Mouse (Mus musculus) intestine, postnatal 0 days (tissue): ENCODE measurements around the gene Pgghg. TPM values are rescaled to one million over a fixed set of nuclear protein-coding genes. Genes with fewer than 3 reads are reported as not detected.

ENCODE experiments used
- ATAC-seq: fragments of 200-750 bp; cut with Nextera tagmentation; 2 replicates; pipeline ENCODE4 v1.8.0; 2017; ENCODE audit warnings: mild to moderate bottlenecking, moderate TSS enrichment, moderate library complexity
- H3K27ac ChIP-seq: fragments of 300-500 bp; sonication (generic); 2 replicates; pipeline ENCODE4 v1.5.1; 2014; ENCODE audit warnings: mild to moderate bottlenecking, low read depth, low read length, moderate library complexity
- H3K27me3 ChIP-seq: fragments of 300-500 bp; sonication (generic); replicated peaks from 2 replicates; pipeline ENCODE4 v1.6.1; 2014; ENCODE audit warnings: low read length, mixed read lengths; ENCODE audit not compliant: control insufficient read depth, insufficient read depth
- H3K36me3 ChIP-seq: fragments of 300-500 bp; sonication (generic); 2 replicates; pipeline ENCODE4 v1.6.1; 2014; ENCODE audit warnings: mild to moderate bottlenecking, moderate library complexity; ENCODE audit not compliant: control insufficient read depth, insufficient read depth
- H3K4me1 ChIP-seq: fragments of 300-500 bp; sonication (generic); replicated peaks from 2 replicates; pipeline ENCODE4 v1.6.1; 2014; ENCODE audit warnings: antibody characterized with exemption, low read length, mixed read lengths; ENCODE audit not compliant: control insufficient read depth, insufficient read depth
- H3K4me2 ChIP-seq: fragments of 300-500 bp; sonication (generic); replicated peaks from 2 replicates; pipeline ENCODE4 v1.6.1; 2014; ENCODE audit warnings: low read depth, mild to moderate bottlenecking, moderate library complexity
- H3K4me3 ChIP-seq: fragments of 300-500 bp; sonication (generic); 2 replicates; pipeline ENCODE4 v1.5.1; 2014; ENCODE audit warnings: low read depth, low read length
- H3K9ac ChIP-seq: fragments of 300-500 bp; sonication (generic); 2 replicates; pipeline ENCODE4 v1.6.1; 2014; ENCODE audit warnings: mild to moderate bottlenecking, low read depth, low read length
- H3K9me3 ChIP-seq: fragments of 300-500 bp; sonication (generic); 2 replicates; pipeline ENCODE4 v1.6.1; 2016; ENCODE audit warnings: mixed run types; ENCODE audit not compliant: control insufficient read depth
- CTCF ChIP-seq: sonication (generic); IDR thresholded peaks from 2 replicates; pipeline ENCODE4 v1.5.1; 2016; ENCODE audit warnings: low read depth, mild to moderate bottlenecking, control low read depth, antibody characterized with exemption, moderate library complexity
- WGBS: fragments of 180-500 bp; shearing (Covaris S2); extraction: QIAGEN DNeasy Blood & Tissue Kit; methylation state at CpG from one replicate; pipeline ENCODE4 v1.1.7; 2014; 5-methylcytosine and 5-hydroxymethylcytosine counted together
- polyA plus RNA-seq: library from polyadenylated mRNA; unstranded; fragments of >200 nt; fragmentation: Nextera tagmentation; extraction: Ambion mirVana; gene quantifications from 2 replicates; pipeline ENCODE4 v1.2.1, GENCODE M21; 2015

Pgghg gene
- polyA plus RNA-seq = 18.9 and 19.4 TPM in 2 replicates

- no peaks in the 10 kb centered on the region for H3K9me3 ChIP-seq
- peaks cover 6% of the 10 kb centered on the region for H3K4me1 ChIP-seq
- peak within 1 kb of the TSS; percentile 78 for H3K27ac ChIP-seq
- WGBS = 2% methylated on average over 33 of the region's 33 CpGs
- H3K27me3 ChIP-seq = no peaks in the 10 kb centered on the region
- H3K4me2 ChIP-seq = peak within 1 kb of the TSS; percentile 72
- peak within 1 kb of the TSS; percentile 52 for H3K9ac ChIP-seq
- peaks cover 19% of the 10 kb centered on the region for H3K36me3 ChIP-seq
- peak within 1 kb of the TSS; percentile 47 for H3K4me3 ChIP-seq
- ATAC-seq = peak; percentile 79
- peak; percentile 96 for TF ChIP-seq CTCF
Measured at GRCm38 (mm10) chr7:140941222-140942051, at the start of gene Pgghg. TSS of gene Pgghg (plus strand) at chr7:140941391.

GRCm38 (mm10) chr7:140894031-140894430 lies 47.2 kb upstream of the Pgghg start:
- no peaks in the 10 kb centered on the region for H3K4me1 ChIP-seq
- H3K4me2 ChIP-seq = no peak overlapping the region
- no peak overlapping the region for H3K9ac ChIP-seq
- TF ChIP-seq CTCF = no peak
- no peak overlapping the region for H3K27ac ChIP-seq
- no peaks in the 10 kb centered on the region for H3K27me3 ChIP-seq
- 92% methylated on average over 7 of the region's 7 CpGs for WGBS
- peaks cover 68% of the 10 kb centered on the region for H3K36me3 ChIP-seq
- no peak overlapping the region for H3K4me3 ChIP-seq
- no peaks in the 10 kb centered on the region for H3K9me3 ChIP-seq
- ATAC-seq = no peak

- 92% methylated on average over 3 of the region's 3 CpGs for WGBS
- TF ChIP-seq CTCF = no peak
- peaks cover 65% of the 10 kb centered on the region for H3K36me3 ChIP-seq
- no peaks in the 10 kb centered on the region for H3K9me3 ChIP-seq
- no peak for ATAC-seq
- H3K9ac ChIP-seq = no peak overlapping the region
- H3K4me1 ChIP-seq = no peaks in the 10 kb centered on the region
- H3K4me3 ChIP-seq = no peak overlapping the region
- H3K27ac ChIP-seq = no peak overlapping the region
- no peaks in the 10 kb centered on the region for H3K27me3 ChIP-seq
- no peak overlapping the region for H3K4me2 ChIP-seq
Measured at GRCm38 (mm10) chr7:140894611-140895010, 46.6 kb upstream of the Pgghg start.

GRCm38 (mm10) chr7:140897863-140898262 lies 43.3 kb upstream of the Pgghg start:
- Histone ChIP-seq H3K27ac (no peak overlapping the region), H3K27me3 (no peaks in the 10 kb centered on the region), H3K9ac (no peak overlapping the region), H3K4me1 (no peaks in the 10 kb centered on the region), H3K4me3 (no peak overlapping the region), H3K9me3 (no peaks in the 10 kb centered on the region), H3K36me3 (peaks cover 46% of the 10 kb centered on the region), H3K4me2 (no peak overlapping the region)
- no peak for TF ChIP-seq CTCF
- 90% methylated on average over 7 of the region's 7 CpGs for WGBS
- ATAC-seq = no peak

GRCm38 (mm10) chr7:140899121-140899520 lies 42.1 kb upstream of the Pgghg start:
- WGBS = 62% methylated on average over 3 of the region's 3 CpGs
- Histone ChIP-seq H3K27me3 (no peaks in the 10 kb centered on the region), H3K36me3 (peaks cover 44% of the 10 kb centered on the region)

GRCm38 (mm10) chr7:140900220-140900619 lies 41.0 kb upstream of the Pgghg start, which contains the start of gene Cox8b:
TSS of gene Cox8b (minus strand) at chr7:140900446.
- Histone ChIP-seq H3K27me3 (no peaks in the 10 kb centered on the region), H3K27ac (no peak within 1 kb of the TSS), H3K4me3 (no peak within 1 kb of the TSS), H3K4me2 (no peak within 1 kb of the TSS), H3K4me1 (no peaks in the 10 kb centered on the region), H3K9me3 (no peaks in the 10 kb centered on the region), H3K9ac (no peak within 1 kb of the TSS), H3K36me3 (peaks cover 35% of the 10 kb centered on the region)
- ATAC-seq = no peak
- WGBS = 67% methylated on average over 10 of the region's 10 CpGs
- no peak for TF ChIP-seq CTCF

More at GRCm38 (mm10) chr7:140899121-140899520, 42.1 kb upstream of the Pgghg start:
- Histone ChIP-seq H3K9me3 (no peaks in the 10 kb centered on the region), H3K27ac (no peak overlapping the region), H3K4me1 (no peaks in the 10 kb centered on the region), H3K9ac (no peak overlapping the region), H3K4me2 (no peak overlapping the region), H3K4me3 (no peak overlapping the region)
- no peak for ATAC-seq
- TF ChIP-seq CTCF = no peak
